Mouse (Mus musculus) liver, embryonic 15.5 days (tissue): ENCODE results near the gene Rhoj. TPM values are rescaled to one million over a fixed set of nuclear protein-coding genes. Genes with fewer than 3 reads are reported as not detected.

Experiments used
- ATAC-seq: fragments of 200-750 bp; cut with Nextera tagmentation; 2 replicates; pipeline ENCODE4 v1.8.0; 2017; ENCODE audit warnings: moderate number of reproducible peaks, mild to moderate bottlenecking, moderate library complexity; ENCODE audit not compliant: insufficient read depth
- H3K27ac ChIP-seq: fragments of 300-500 bp; sonication (generic); replicated peaks from 2 replicates; pipeline ENCODE4 v1.5.1; 2015; ENCODE audit warnings: mild to moderate bottlenecking, inconsistent platforms
- H3K27me3 ChIP-seq: fragments of 300-500 bp; sonication (generic); 2 replicates; pipeline ENCODE4 v1.6.1; 2015; ENCODE audit warnings: mild to moderate bottlenecking, inconsistent platforms
- H3K36me3 ChIP-seq: fragments of 300-500 bp; sonication (generic); replicated peaks from 2 replicates; pipeline ENCODE4 v1.6.1; 2015; ENCODE audit warnings: moderate library complexity, mild to moderate bottlenecking, inconsistent platforms
- H3K4me1 ChIP-seq: fragments of 300-500 bp; sonication (generic); replicated peaks from 2 replicates; pipeline ENCODE4 v1.6.1; 2015; ENCODE audit warnings: inconsistent platforms
- H3K4me2 ChIP-seq: fragments of 300-500 bp; sonication (generic); 2 replicates; pipeline ENCODE4 v1.6.1; 2015; ENCODE audit warnings: moderate library complexity, mild to moderate bottlenecking, inconsistent platforms
- H3K4me3 ChIP-seq: fragments of 300-500 bp; sonication (generic); replicated peaks from 2 replicates; pipeline ENCODE4 v1.5.1; 2015; ENCODE audit warnings: mild to moderate bottlenecking, inconsistent platforms
- H3K9ac ChIP-seq: fragments of 300-500 bp; sonication (generic); 2 replicates; pipeline ENCODE4 v1.6.1; 2015; ENCODE audit warnings: moderate library complexity, mild to moderate bottlenecking, inconsistent platforms
- H3K9me3 ChIP-seq: fragments of 300-500 bp; sonication (generic); replicated peaks from 2 replicates; pipeline ENCODE4 v1.6.1; 2016; ENCODE audit warnings: inconsistent platforms
- WGBS: fragments of 180-500 bp; shearing (Covaris S2); methylation state at CpG from one replicate; pipeline ENCODE4 v1.1.7; 2015; ENCODE audit warnings: mixed read lengths; ENCODE audit not compliant: insufficient replicate concordance; 5-methylcytosine and 5-hydroxymethylcytosine counted together
- polyA plus RNA-seq: library from polyadenylated mRNA; unstranded; fragments of >200 nt; fragmentation: Nextera tagmentation; extraction: Ambion mirVana; gene quantifications from 2 replicates; pipeline ENCODE4 v1.2.1, GENCODE M21; 2015

Rhoj gene
- polyA plus RNA-seq, 1 experiment from 2014 or later, result 7.8 TPM

DNA sequence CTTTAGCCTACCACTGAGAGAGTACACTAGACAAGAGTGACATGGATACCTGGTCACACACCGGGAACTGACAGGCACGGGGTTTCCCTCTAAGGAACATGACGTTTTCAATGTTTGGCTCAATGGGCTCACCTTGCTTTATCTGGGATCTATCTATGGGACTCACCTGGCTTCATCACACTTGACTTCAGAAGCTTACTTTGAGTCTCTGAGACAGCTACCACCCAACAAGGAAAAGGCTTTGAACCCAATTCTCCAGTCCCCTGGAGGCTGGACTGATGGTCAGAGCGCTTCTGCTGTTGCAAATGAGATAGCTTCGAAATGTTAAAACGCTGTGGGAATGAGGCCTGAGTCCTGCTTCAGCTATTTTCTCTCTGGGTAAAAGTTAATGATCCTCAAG lies 59.2 kb downstream of the Rhoj start:
- 64% methylated on average over 6 of the region's 6 CpGs for WGBS
- Histone ChIP-seq H3K27ac (no peak overlapping the region), H3K4me3 (no peak overlapping the region), H3K4me1 (no peaks in the 10 kb centered on the region), H3K4me2 (no peak overlapping the region), H3K36me3 (no peaks in the 10 kb centered on the region), H3K9ac (no peak overlapping the region), H3K27me3 (no peaks in the 10 kb centered on the region), H3K9me3 (no peaks in the 10 kb centered on the region)
- no peak for ATAC-seq

DNA sequence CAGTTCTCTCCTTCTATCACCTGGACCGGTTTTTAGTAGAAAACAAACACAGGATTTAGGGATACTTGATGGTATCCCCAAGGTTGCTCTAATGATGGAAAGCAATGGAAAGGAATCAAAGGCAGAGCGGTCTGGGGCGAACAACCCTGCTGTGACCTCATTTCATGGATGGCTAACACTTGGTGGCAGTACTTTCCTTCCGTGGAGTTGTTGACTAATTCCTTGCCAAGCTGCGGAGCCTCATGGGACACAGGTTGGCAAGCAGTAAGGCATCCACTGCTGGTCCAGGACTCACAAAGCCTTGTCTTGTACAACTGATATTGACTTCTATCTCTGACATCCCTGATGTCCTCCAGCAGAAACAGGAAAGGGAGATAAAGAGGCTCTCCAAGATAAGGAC lies 60.4 kb downstream of the Rhoj start:
- no peaks in the 10 kb centered on the region for H3K27me3 ChIP-seq
- no peak overlapping the region for H3K9ac ChIP-seq
- 71% methylated on average over 5 of the region's 5 CpGs for WGBS
- no peak overlapping the region for H3K27ac ChIP-seq
- ATAC-seq, result no peak
- no peak overlapping the region for H3K4me3 ChIP-seq
- no peaks in the 10 kb centered on the region for H3K4me1 ChIP-seq
- no peaks in the 10 kb centered on the region for H3K36me3 ChIP-seq
- no peak overlapping the region for H3K4me2 ChIP-seq
- H3K9me3 ChIP-seq, result no peaks in the 10 kb centered on the region

DNA sequence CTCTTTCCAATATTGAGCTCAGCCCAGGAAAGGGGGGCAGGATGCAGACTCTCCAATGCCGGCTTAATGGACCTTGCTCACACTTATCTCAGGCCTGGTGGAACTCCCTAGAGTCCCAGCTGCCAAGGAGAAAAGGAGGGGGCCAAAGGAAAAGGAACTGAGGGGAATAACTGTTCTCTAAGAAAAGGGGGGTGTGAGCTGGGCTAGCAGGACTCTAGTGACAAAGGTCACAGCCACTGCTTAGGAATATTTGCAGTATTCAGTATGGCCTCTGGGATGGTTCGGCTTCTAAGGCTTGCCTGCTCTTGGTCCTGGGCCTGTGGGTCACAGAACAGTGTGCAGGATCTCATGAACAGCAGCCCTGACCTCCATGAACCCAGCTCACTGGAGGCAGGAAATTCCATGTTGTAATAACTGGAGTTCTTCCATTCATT lies 61.3 kb downstream of the Rhoj start:
- Histone ChIP-seq H3K27me3 (no peaks in the 10 kb centered on the region), H3K36me3 (no peaks in the 10 kb centered on the region), H3K9me3 (no peaks in the 10 kb centered on the region), H3K4me3 (no peak overlapping the region), H3K4me2 (no peak overlapping the region), H3K27ac (no peak overlapping the region), H3K4me1 (no peaks in the 10 kb centered on the region), H3K9ac (no peak overlapping the region)
- 50% methylated on average over 2 of the region's 2 CpGs for WGBS
- no peak for ATAC-seq

DNA sequence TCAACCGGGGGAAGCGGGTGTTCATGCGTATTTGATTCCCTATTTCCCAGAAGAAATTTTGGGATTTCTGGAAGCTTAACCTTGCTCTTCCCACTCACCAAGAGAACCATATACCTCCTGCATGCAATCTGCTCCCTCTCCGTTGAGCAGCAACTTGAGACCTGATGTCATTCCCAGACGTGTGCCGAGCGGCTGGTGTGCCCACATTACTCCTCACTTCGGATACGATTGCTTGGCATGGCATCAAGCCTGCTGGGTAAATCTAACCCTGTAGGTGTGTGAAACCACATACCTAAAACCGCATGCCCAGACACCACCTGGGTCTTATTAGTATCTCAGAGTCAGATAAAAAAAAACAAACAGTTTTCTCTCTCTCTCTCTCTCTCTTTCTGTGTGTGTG lies 66.3 kb downstream of the Rhoj start:
- Histone ChIP-seq H3K9me3 (no peaks in the 10 kb centered on the region), H3K9ac (no peak overlapping the region), H3K27me3 (no peaks in the 10 kb centered on the region), H3K27ac (no peak overlapping the region), H3K4me1 (no peaks in the 10 kb centered on the region), H3K4me3 (no peak overlapping the region), H3K4me2 (no peak overlapping the region), H3K36me3 (no peaks in the 10 kb centered on the region)
- no peak for ATAC-seq
- 83% methylated on average over 10 of the region's 10 CpGs for WGBS

DNA sequence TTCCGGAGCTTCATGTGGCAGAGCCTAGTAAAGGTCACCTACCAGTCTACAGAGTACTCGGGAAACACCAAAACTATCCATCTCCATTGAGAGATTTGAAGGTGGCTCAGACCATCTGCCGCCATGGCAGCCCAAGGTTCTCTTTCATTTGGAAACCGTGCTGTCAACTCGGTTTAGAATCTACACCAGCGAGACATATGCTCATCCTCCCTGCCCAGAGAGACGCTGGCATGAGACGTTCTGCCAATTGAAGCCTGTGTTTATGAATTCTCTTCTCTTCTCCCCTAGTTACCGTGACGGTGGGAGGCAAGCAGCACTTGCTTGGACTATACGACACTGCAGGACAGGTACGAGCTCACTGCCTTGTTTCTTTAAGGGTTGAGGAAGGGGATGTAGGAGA lies 66.9 kb downstream of the Rhoj start:
- no peaks in the 10 kb centered on the region for H3K27me3 ChIP-seq
- WGBS, result 69% methylated on average over 12 of the region's 12 CpGs
- H3K4me2 ChIP-seq, result no peak overlapping the region
- H3K36me3 ChIP-seq, result no peaks in the 10 kb centered on the region
- ATAC-seq, result no peak
- H3K4me3 ChIP-seq, result no peak overlapping the region
- no peaks in the 10 kb centered on the region for H3K9me3 ChIP-seq
- no peak overlapping the region for H3K9ac ChIP-seq
- no peaks in the 10 kb centered on the region for H3K4me1 ChIP-seq
- H3K27ac ChIP-seq, result no peak overlapping the region

DNA sequence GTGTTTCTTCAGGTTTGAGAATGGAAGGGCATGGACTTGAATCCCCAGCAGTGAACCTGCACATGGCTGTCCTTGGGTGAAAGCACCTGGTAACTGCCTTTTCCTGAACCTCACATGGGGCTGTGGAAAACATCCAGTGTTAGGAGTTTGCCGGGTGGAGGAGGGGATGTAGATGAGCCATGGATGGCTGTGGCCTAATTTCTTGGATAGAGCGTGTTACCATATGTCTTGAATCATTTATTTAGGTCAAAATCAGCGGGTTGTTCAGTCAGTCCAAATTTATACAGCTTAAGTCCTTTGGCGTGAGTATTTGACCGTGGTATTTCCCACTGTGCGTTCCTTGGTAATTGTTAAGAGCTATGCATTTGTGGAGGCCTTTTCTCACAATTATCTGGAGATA lies 68.0 kb downstream of the Rhoj start:
- no peak overlapping the region for H3K27ac ChIP-seq
- H3K4me3 ChIP-seq, result no peak overlapping the region
- H3K4me1 ChIP-seq, result no peaks in the 10 kb centered on the region
- H3K9ac ChIP-seq, result no peak overlapping the region
- no peak for ATAC-seq
- no peaks in the 10 kb centered on the region for H3K27me3 ChIP-seq
- no peaks in the 10 kb centered on the region for H3K36me3 ChIP-seq
- WGBS, result 72% methylated on average over 6 of the region's 6 CpGs
- no peak overlapping the region for H3K4me2 ChIP-seq
- no peaks in the 10 kb centered on the region for H3K9me3 ChIP-seq

DNA sequence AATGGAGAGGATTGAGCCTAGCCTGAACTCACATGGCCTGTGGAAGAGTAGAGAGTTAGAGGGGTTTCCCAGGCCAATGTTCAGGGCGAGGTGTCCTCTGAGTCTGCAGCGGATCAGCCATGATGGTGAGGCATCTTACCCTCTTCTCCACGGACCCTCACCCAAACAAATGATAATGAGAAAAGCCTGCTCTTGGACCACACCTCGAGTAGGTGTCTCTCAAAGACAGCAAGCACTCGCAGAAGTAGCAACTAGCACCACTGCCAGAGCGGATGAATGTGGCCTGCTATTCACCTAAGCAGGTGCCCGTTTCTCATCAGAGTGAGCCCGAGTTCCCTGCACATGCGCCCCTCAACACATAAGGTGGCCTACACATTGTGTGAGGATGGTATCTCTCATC lies 78.6 kb downstream of the Rhoj start:
- Histone ChIP-seq H3K9ac (no peak overlapping the region), H3K27me3 (no peaks in the 10 kb centered on the region), H3K4me3 (no peak overlapping the region), H3K4me2 (no peak overlapping the region), H3K9me3 (no peaks in the 10 kb centered on the region), H3K4me1 (no peaks in the 10 kb centered on the region), H3K27ac (no peak overlapping the region), H3K36me3 (no peaks in the 10 kb centered on the region)
- WGBS, result 60% methylated on average over 9 of the region's 9 CpGs
- ATAC-seq, result no peak

DNA sequence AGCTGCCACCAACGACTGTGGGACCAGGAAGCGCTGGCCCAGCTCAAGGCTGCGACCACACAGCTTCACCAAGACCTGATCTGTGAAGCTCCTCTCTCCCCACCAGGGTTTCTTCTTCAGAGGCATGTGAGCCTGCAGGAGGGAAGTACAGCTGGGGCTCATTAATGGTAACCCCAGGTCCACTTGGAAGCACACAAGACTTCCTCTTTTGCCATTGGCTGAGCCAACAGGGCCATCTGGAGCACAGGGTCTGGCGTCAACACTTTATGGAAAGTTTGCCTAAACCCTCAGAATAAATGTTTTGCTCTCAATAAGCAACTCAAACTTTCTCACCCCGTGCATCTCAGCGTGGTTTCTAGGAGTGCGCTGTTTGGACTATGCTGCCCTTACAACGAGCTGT lies 79.0 kb downstream of the Rhoj start:
- Histone ChIP-seq H3K27ac (no peak overlapping the region), H3K4me1 (no peaks in the 10 kb centered on the region), H3K9ac (no peak overlapping the region), H3K4me2 (no peak overlapping the region), H3K36me3 (no peaks in the 10 kb centered on the region), H3K9me3 (no peaks in the 10 kb centered on the region), H3K27me3 (no peaks in the 10 kb centered on the region), H3K4me3 (no peak overlapping the region)
- ATAC-seq, result no peak
- 67% methylated on average over 8 of the region's 8 CpGs for WGBS

DNA sequence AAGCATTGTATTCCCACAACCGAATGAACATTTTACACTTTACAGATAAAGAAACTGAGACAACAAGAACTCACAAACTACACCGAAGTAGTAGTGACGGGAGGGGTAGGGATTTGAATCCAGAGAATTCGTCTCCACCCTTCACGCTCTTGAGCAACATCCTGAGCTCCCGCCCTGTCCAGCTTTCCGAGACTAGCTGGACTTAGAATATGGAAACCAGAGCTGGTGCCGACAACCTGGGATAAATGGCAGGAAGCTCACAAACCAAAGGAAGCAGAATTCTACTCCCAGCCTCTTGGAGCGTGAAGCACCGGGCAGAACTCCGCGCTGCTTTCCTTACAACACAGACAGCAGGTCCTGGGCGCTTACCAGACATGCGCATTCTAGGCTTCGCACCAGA lies 79.7 kb downstream of the Rhoj start:
- no peaks in the 10 kb centered on the region for H3K36me3 ChIP-seq
- H3K9me3 ChIP-seq, result no peaks in the 10 kb centered on the region
- H3K4me3 ChIP-seq, result no peak overlapping the region
- no peak overlapping the region for H3K9ac ChIP-seq
- H3K4me1 ChIP-seq, result no peaks in the 10 kb centered on the region
- H3K27me3 ChIP-seq, result no peaks in the 10 kb centered on the region
- no peak overlapping the region for H3K4me2 ChIP-seq
- ATAC-seq, result no peak
- no peak overlapping the region for H3K27ac ChIP-seq
- 75% methylated on average over 15 of the region's 15 CpGs for WGBS

DNA sequence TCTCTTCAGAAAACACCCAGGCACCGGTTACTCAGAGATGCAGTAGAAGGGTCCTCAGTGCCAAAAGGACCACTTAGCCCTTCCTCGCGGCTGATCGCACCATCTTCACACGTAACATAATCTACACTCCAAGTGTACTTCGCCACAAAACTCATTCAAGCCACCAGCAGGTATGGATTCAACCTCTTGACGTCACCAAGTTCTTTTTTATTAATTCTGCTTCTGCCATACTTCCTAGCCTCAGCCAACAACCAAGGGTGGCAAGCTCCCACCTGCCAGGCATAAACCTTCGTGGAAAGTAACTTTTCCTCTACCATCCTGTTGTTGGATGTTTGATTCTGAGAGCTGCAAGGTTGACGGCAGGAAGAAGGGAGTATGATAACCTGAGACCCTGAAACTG lies 80.4 kb downstream of the Rhoj start:
- no peak overlapping the region for H3K4me3 ChIP-seq
- no peak overlapping the region for H3K4me2 ChIP-seq
- no peaks in the 10 kb centered on the region for H3K9me3 ChIP-seq
- H3K9ac ChIP-seq, result no peak overlapping the region
- no peak overlapping the region for H3K27ac ChIP-seq
- no peak for ATAC-seq
- H3K4me1 ChIP-seq, result no peaks in the 10 kb centered on the region
- H3K27me3 ChIP-seq, result no peaks in the 10 kb centered on the region
- H3K36me3 ChIP-seq, result no peaks in the 10 kb centered on the region
- WGBS, result 74% methylated on average over 9 of the region's 9 CpGs

DNA sequence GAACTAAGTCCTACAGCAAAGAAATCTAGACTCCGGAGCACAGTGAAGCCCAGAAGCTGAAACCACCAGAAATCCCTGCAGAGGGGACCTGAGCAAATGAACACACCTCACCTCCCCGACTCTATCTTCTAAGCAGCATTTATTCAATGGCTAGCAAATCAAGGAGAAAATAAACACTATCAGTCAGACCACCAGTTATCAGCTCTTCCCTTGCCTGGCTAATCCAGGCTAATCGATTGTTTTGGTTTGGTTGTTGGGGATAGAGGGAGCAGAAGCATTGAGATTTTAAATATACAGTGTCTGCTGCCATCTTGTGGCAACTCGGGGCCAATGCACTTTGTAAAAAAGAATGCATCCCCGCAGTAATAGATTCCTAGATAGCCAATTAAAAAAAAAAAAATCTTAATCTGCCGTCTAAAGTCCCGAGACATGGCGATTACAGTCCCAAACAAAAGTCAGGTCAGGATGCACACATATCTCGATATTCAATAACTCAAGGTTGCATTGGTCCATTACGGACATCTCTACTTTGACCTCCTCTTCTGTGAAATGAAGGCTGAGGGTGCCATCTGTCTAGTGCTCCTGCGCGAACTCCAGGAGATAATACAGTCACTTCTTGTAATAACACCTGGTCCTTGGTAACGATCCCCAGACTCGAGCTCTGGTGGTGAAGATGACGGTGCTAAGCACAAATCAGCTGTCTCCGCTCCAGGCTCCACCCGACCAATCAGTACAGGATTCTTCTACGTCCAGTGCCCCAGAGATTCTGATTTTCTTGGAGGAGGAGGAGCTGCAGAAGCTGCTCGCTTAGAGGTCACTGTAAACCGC lies 81.4 kb downstream of the Rhoj start:
- 44% methylated on average over 20 of the region's 20 CpGs for WGBS

DNA sequence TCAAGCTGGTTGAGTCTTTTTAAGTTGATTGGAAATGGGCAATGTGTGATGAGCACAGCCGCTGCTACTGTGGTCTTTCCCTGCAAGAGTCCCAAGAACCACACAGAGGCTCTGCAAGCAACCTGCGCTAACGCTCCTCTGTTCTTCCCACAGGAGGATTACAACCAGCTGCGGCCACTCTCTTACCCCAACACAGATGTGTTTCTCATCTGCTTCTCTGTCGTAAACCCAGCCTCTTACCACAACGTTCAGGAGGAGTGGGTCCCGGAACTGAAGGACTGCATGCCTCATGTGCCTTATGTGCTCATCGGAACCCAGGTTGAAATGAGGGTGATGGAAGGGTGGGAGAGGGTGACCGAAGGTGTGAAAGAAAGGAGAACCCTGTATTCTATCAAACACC lies 83.4 kb downstream of the Rhoj start:
- Histone ChIP-seq H3K4me2 (no peak overlapping the region), H3K9ac (no peak overlapping the region), H3K4me3 (no peak overlapping the region), H3K9me3 (no peaks in the 10 kb centered on the region), H3K27me3 (no peaks in the 10 kb centered on the region; the same call in 1 of the 2 replicates), H3K4me1 (no peaks in the 10 kb centered on the region), H3K36me3 (no peaks in the 10 kb centered on the region), H3K27ac (no peak overlapping the region)
- WGBS, result 72% methylated on average over 9 of the region's 9 CpGs
- no peak for ATAC-seq

More for the DNA sequence above, 81.4 kb downstream of the Rhoj start:
- Histone ChIP-seq H3K4me3 (no peak overlapping the region), H3K9ac (no peak overlapping the region), H3K27me3 (no peaks in the 10 kb centered on the region), H3K27ac (no peak overlapping the region), H3K4me2 (no peak overlapping the region), H3K9me3 (no peaks in the 10 kb centered on the region), H3K4me1 (no peaks in the 10 kb centered on the region), H3K36me3 (no peaks in the 10 kb centered on the region)
- ATAC-seq, result no peak
